Mouse (Mus musculus) forebrain, embryonic 14.5 days (tissue): ENCODE data around the gene Plcb3. TPM values are rescaled to one million over a fixed set of nuclear protein-coding genes. Genes with fewer than 3 reads are reported as not detected.

Experiments used
- ATAC-seq: fragments of 200-750 bp; cut with Nextera tagmentation; 2 replicates; pipeline ENCODE4 v1.8.0; 2017; ENCODE audit warnings: mild to moderate bottlenecking, moderate library complexity
- DNase-seq: peaks from one replicate; pipeline ENCODE4 v3.0.0-alpha.2; 2015; ENCODE audit warnings: low spot score
- H3K27ac ChIP-seq: fragments of 300-500 bp; sonication (generic); 2 replicates; pipeline ENCODE4 v1.5.1; 2014; ENCODE audit warnings: low read depth, mild to moderate bottlenecking, control low read depth, low read length, moderate library complexity
- H3K27me3 ChIP-seq: fragments of 300-500 bp; sonication (generic); replicated peaks from 2 replicates; pipeline ENCODE4 v1.6.1; 2014; ENCODE audit warnings: low read length, control low read depth, mixed read lengths; ENCODE audit not compliant: control insufficient read depth, insufficient read depth
- H3K36me3 ChIP-seq: fragments of 300-500 bp; sonication (generic); 2 replicates; pipeline ENCODE4 v1.6.1; 2014; ENCODE audit warnings: low read length, control low read depth; ENCODE audit not compliant: control insufficient read depth, insufficient read depth
- H3K4me1 ChIP-seq: fragments of 300-500 bp; sonication (generic); 2 replicates; pipeline ENCODE4 v1.6.1; 2014; ENCODE audit warnings: antibody characterized with exemption, low read length, control low read depth; ENCODE audit not compliant: control insufficient read depth, insufficient read depth
- H3K4me2 ChIP-seq: fragments of 300-500 bp; sonication (generic); 2 replicates; pipeline ENCODE4 v1.6.1; 2014; ENCODE audit warnings: mild to moderate bottlenecking, control low read depth, low read length
- H3K4me3 ChIP-seq: fragments of 300-500 bp; sonication (generic); 2 replicates; pipeline ENCODE4 v1.5.1; 2014; ENCODE audit warnings: low read depth, low read length, control low read depth
- H3K9ac ChIP-seq: fragments of 300-500 bp; sonication (generic); 2 replicates; pipeline ENCODE4 v1.6.1; 2014; ENCODE audit warnings: mild to moderate bottlenecking, low read length, control low read depth, moderate library complexity
- H3K9me3 ChIP-seq: fragments of 300-500 bp; sonication (generic); replicated peaks from 2 replicates; pipeline ENCODE4 v1.6.1; 2016; ENCODE audit warnings: low read length, control low read depth, mixed read lengths; ENCODE audit not compliant: control insufficient read depth
- WGBS: fragments of 180-500 bp; shearing (Covaris S2); extraction: QIAGEN DNeasy Blood & Tissue Kit; methylation state at CpG from one replicate; pipeline ENCODE4 v1.1.7; 2014; 5-methylcytosine and 5-hydroxymethylcytosine counted together
- polyA plus RNA-seq: library from polyadenylated mRNA; unstranded; fragments of >200 nt; fragmentation: Nextera tagmentation; extraction: Ambion mirVana; gene quantifications from 2 replicates; pipeline ENCODE4 v1.2.1, GENCODE M21; 2014

Plcb3 gene
- polyA plus RNA-seq, 1 experiment from 2014 or later, result 6.7 TPM

DNA sequence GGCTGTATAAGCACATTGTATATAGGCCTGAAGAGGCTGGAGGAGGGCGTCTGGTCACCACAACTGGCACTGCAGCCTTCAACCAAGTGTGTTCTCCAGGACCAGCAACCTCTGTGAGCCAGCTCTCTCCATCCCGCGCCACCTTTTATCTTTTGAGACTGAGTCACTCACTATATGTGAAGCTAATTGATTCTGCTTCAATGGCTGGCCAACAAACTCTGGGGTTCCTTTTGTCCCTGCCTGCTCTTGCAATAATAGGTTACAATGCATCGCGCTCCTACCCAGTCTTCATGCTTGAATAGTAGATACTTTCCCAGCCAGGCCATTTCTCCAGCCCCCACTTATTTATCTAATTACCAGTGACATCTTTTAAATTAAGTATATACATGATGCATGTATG lies 7.4 kb upstream of the Plcb3 start:
- H3K9me3 ChIP-seq, result no peaks in the 10 kb centered on the region
- H3K4me3 ChIP-seq, result no peak overlapping the region
- peaks cover 25% of the 10 kb centered on the region for H3K36me3 ChIP-seq
- H3K4me2 ChIP-seq, result no peak overlapping the region
- peak; percentile 53 for DNase-seq
- H3K27me3 ChIP-seq, result no peaks in the 10 kb centered on the region
- H3K9ac ChIP-seq, result no peak overlapping the region
- no peak overlapping the region for H3K27ac ChIP-seq
- 20% methylated on average over 5 of the region's 5 CpGs for WGBS
- no peak for ATAC-seq
- H3K4me1 ChIP-seq, result peaks cover 29% of the 10 kb centered on the region

DNA sequence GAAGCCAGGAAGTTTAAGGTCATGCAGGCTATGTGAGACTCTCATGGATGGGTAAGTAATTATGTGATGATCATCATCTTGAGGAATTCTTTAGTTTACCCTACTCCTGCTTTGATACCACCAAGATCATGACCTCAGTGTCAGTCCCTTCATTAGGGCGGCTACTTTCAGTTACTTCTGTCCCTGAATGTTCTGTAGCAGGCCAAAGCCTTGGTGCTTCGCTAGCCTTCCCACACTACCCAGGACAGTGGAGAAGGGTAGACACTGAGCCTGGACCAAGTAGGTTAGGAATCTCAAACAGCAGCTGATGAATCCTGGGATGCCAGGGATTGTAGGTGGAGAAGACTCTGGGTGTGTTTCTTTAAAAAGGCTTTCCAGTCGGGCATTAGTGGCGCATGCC lies 5.2 kb upstream of the Plcb3 start:
- Histone ChIP-seq H3K4me1 (peaks cover 24% of the 10 kb centered on the region), H3K27ac (no peak overlapping the region), H3K27me3 (no peaks in the 10 kb centered on the region), H3K4me2 (no peak overlapping the region), H3K4me3 (no peak overlapping the region), H3K36me3 (peaks cover 45% of the 10 kb centered on the region), H3K9ac (no peak overlapping the region), H3K9me3 (no peaks in the 10 kb centered on the region)
- ATAC-seq (no peak), DNase-seq (no peak)
- 90% methylated on average over 4 of the region's 4 CpGs for WGBS

DNA sequence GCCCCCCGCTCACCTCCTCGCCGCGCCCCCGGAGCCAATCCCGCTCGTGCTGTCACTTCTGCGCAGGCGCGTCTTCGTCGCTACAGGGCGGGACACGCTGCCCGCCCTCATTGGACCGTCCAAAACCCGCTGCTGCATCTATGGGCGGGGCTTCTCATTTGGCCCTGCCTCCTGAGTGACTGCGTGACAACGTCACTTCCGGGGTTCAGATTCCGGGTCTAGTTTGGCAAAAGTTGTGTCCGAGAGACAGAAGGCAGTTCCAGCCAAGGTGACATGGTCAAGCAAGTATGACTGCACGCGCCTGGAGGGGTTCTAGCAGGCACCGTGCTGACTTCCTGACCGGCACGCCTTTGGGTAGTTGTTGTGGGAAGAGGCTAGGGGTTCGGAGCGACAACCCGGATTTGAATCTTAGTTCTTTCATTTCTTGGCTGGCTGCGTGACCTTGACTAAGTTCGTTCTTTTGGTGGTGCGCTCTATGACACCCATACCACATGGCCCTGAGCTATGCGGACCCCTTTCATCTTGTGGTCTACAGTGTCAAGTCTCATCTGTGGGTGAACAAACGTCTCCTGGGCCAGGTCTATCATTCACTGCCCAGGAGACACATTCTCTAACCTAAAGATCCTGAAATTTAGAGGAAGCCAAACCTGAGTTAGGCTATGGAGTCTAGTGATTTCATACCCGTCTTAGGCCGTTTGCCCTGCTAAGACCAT lies 4.3 kb upstream of the Plcb3 start, which contains the start of gene Fkbp2:
Gene Fkbp2 (minus strand): TSS at position 121 of the 713 bp plus-strand sequence.
- Histone ChIP-seq H3K27ac (peak within 1 kb of the TSS; percentile 91), H3K4me2 (peak within 1 kb of the TSS; percentile 78), H3K36me3 (peaks cover 45% of the 10 kb centered on the region), H3K4me3 (peak within 1 kb of the TSS; percentile 64), H3K9ac (peak within 1 kb of the TSS; percentile 79), H3K9me3 (no peaks in the 10 kb centered on the region), H3K4me1 (peaks cover 26% of the 10 kb centered on the region), H3K27me3 (no peaks in the 10 kb centered on the region)
- peak; percentile 88 for ATAC-seq
- DNase-seq, result peak; percentile 99
- WGBS, result 1% methylated on average over 38 of the region's 38 CpGs

DNA sequence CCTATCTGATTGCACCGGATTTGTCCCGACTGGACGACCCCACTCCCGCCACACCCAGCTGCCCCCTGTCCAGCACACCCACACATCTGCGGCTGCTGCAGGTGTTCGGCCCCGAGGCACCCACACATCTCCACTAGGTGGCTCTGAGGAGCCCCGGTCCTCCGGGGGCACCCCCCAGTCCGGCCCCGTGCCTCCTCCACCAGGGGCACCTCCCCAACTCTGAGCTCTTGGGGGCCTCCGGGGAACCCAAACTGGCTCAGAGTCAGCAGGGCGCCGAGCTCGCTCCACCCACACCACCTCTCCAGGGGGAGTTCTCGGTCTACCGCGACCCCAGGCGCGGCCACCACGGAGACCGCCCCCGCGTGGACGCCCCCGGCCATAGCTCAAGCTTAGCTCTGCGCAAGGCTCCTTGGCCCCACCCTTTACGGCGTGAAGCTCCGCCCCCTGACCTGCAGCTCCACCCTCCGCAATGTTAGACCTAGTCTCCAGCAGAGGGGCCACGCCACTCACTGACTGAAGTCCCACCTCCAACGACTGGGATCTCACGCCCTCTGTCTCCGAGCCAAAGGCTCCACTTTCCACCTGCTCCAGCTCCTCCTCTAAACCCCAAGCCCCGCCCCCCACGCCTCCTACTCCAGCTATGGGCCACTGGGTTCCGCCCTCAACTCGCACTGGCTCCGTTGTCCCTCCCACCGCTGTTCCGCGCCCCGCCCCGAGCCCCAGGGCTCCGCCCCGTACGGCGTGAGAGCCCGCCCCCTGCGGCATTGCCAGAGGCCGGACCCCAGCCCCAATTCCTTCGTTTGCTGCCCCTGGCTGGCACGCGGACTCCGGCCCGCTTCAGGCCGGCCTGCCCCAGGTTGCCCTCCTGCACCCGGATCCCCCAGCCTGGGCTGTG lies 3.5 kb upstream of the Plcb3 start:
- under 1% methylated on average over 56 of the region's 59 CpGs for WGBS
- no peaks in the 10 kb centered on the region for H3K27me3 ChIP-seq
- peak overlapping the region; percentile 91 for H3K27ac ChIP-seq
- ATAC-seq (peak; percentile 87), DNase-seq (peak; percentile 99)
- H3K36me3 ChIP-seq, result peaks cover 38% of the 10 kb centered on the region
- peaks cover 26% of the 10 kb centered on the region for H3K4me1 ChIP-seq
- peak overlapping the region; percentile 78 for H3K4me2 ChIP-seq
- peak overlapping the region; percentile 79 for H3K9ac ChIP-seq
- no peaks in the 10 kb centered on the region for H3K9me3 ChIP-seq
- peak overlapping the region; percentile 64 for H3K4me3 ChIP-seq

DNA sequence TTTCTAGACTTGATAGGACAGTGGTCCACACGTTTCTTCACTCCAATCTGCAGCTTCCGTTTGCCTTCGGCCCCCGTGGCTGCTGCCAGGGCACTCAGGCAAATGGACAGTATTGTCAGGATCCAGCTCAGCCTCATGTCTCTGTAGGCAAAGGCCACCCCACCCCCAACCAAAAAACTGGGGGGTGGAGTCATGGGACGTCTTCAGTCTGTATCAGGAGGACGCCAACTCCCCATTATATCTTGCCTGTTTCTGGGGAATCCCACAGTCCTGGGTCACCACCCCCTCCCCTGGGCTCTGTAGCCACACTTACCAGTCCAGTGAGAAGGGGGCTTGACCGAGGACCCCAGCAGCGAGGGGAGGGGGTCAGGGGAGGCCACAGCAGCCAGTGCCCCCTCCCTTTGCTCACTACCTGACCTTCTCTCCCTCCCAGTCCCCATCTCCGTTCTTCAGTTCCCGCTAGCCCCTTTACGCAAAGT lies 2.8 kb upstream of the Plcb3 start:
- Histone ChIP-seq H3K27ac (peak overlapping the region; percentile 91), H3K27me3 (no peaks in the 10 kb centered on the region), H3K4me1 (peaks cover 26% of the 10 kb centered on the region), H3K36me3 (peaks cover 36% of the 10 kb centered on the region), H3K9ac (peak overlapping the region; percentile 79), H3K4me3 (peak overlapping the region; percentile 64), H3K4me2 (peak overlapping the region; percentile 78), H3K9me3 (no peaks in the 10 kb centered on the region)
- ATAC-seq, result no peak
- WGBS, result 11% methylated on average over 11 of the region's 11 CpGs
- peak; percentile 31 for DNase-seq

- DNase-seq (no peak), ATAC-seq (no peak)
- H3K9ac ChIP-seq, result peak overlapping the region; percentile 79
- WGBS, result 55% methylated on average over 3 of the region's 3 CpGs
- H3K4me3 ChIP-seq, result peak overlapping the region; percentile 64
- H3K4me1 ChIP-seq, result peaks cover 26% of the 10 kb centered on the region
- no peaks in the 10 kb centered on the region for H3K27me3 ChIP-seq
- peak overlapping the region; percentile 78 for H3K4me2 ChIP-seq
- H3K36me3 ChIP-seq, result peaks cover 34% of the 10 kb centered on the region
- H3K27ac ChIP-seq, result peak overlapping the region; percentile 91; the same call in 1 of the 2 replicates
- H3K9me3 ChIP-seq, result no peaks in the 10 kb centered on the region
Observed at GRCm38 (mm10) chr19:6978639-6978974, 2.3 kb upstream of the Plcb3 start.

GRCm38 (mm10) chr19:6977759-6978638 lies 1.7 kb upstream of the Plcb3 start:
- ATAC-seq (no peak), DNase-seq (no peak)
- peak overlapping the region; percentile 91; the same call in 1 of the 2 replicates for H3K27ac ChIP-seq
- WGBS, result 81% methylated on average over 13 of the region's 13 CpGs
- H3K4me1 ChIP-seq, result peaks cover 26% of the 10 kb centered on the region
- no peaks in the 10 kb centered on the region for H3K27me3 ChIP-seq
- H3K4me3 ChIP-seq, result no peak overlapping the region; the same call in 1 of the 2 replicates
- H3K9ac ChIP-seq, result peak overlapping the region; percentile 79
- no peaks in the 10 kb centered on the region for H3K9me3 ChIP-seq
- peaks cover 31% of the 10 kb centered on the region for H3K36me3 ChIP-seq
- H3K4me2 ChIP-seq, result peak overlapping the region; percentile 78
